Mouse (Mus musculus) megakaryocyte, adult 5-6 weeks (primary cell): ENCODE results near the gene Skil. TPM values are rescaled to one million over a fixed set of nuclear protein-coding genes. Genes with fewer than 3 reads are reported as not detected.

Source experiments
- ATAC-seq: 2 replicates; pipeline ENCODE4 v1.8.0; 2016; ENCODE audit warnings: mild to moderate bottlenecking, inconsistent platforms; ENCODE audit not compliant: poor library complexity, severe bottlenecking
- total RNA-seq, 2 experiments: library from RNA; stranded (forward) in 1 of 2; stranded (reverse) in 1 of 2; fragments of 153-499, 151-499 nt in 1 of 2; fragments of 221-1000, 200-1000 nt in 1 of 2; gene quantifications; 2 replicates each; pipeline versions ENCODE4 v1.2.3 to v1.2.4; 2015 to 2017

Skil gene
- total RNA-seq (2015) (20.4 and 21.8 TPM in 2 replicates), total RNA-seq (2017) (31.6 and 32.5 TPM in 2 replicates)

- ATAC-seq: peak; percentile 74
Measured at GRCm38 (mm10) chr3:31094531-31095178, at the start of gene Skil. Gene Skil (plus strand): TSS chr3:31095058.

- ATAC-seq: no peak
Measured at GRCm38 (mm10) chr3:31047263-31047662, 47.6 kb upstream of the Skil start.

GRCm38 (mm10) chr3:31049087-31049486, 45.8 kb upstream of the Skil start:
- no peak for ATAC-seq

- ATAC-seq: peak; percentile 59; the same call in 1 of the 2 replicates
Measured at GRCm38 (mm10) chr3:31050375-31050774, 44.5 kb upstream of the Skil start.

- no peak for ATAC-seq
Measured at GRCm38 (mm10) chr3:31051730-31052129, 43.1 kb upstream of the Skil start.

- ATAC-seq: no peak
Measured at GRCm38 (mm10) chr3:31053191-31053590, 41.7 kb upstream of the Skil start.

GRCm38 (mm10) chr3:31054888-31055287, 40.0 kb upstream of the Skil start:
- no peak for ATAC-seq

- peak; percentile 24 for ATAC-seq
Measured at GRCm38 (mm10) chr3:31056047-31056650, 38.7 kb upstream of the Skil start.

GRCm38 (mm10) chr3:31056651-31057627, 37.9 kb upstream of the Skil start:
- ATAC-seq: peak; percentile 76

- ATAC-seq: no peak
Measured at GRCm38 (mm10) chr3:31060745-31061102, 34.1 kb upstream of the Skil start.

- ATAC-seq: peak; percentile 77
Measured at GRCm38 (mm10) chr3:31061103-31061785, 33.6 kb upstream of the Skil start.

- peak; percentile 28 for ATAC-seq
Measured at GRCm38 (mm10) chr3:31061786-31062120, 33.1 kb upstream of the Skil start.

GRCm38 (mm10) chr3:31062325-31062724, 32.5 kb upstream of the Skil start:
- no peak for ATAC-seq

- ATAC-seq: no peak
Measured at GRCm38 (mm10) chr3:31068482-31068881, 26.4 kb upstream of the Skil start.

GRCm38 (mm10) chr3:31071804-31072203, 23.1 kb upstream of the Skil start:
- ATAC-seq: no peak

- ATAC-seq: no peak
Measured at GRCm38 (mm10) chr3:31075808-31076207, 19.1 kb upstream of the Skil start.

- no peak for ATAC-seq
Measured at GRCm38 (mm10) chr3:31077068-31077703, 17.7 kb upstream of the Skil start.

GRCm38 (mm10) chr3:31079450-31079849, 15.4 kb upstream of the Skil start:
- no peak for ATAC-seq

- no peak for ATAC-seq
Measured at GRCm38 (mm10) chr3:31080791-31081502, 13.9 kb upstream of the Skil start.
